Mouse (Mus musculus) urinary bladder, postnatal 10 days (tissue): ENCODE results near the gene Vmn1r138.
"Not testable (repeated sequence)": the region's sequence is repeated elsewhere in the genome, so short reads cannot be mapped to it uniquely, and the experiment has no call there.

Experiments used
- DNase-seq: peaks from one replicate; pipeline ENCODE4 v3.0.0; 2022; ENCODE audit warnings: low spot score

Vmn1r138 gene

GRCm38 (mm10) chr7:22028797-22029196, at the start of gene Vmn1r138:
Gene Vmn1r138, minus strand, starts transcription at chr7:22028897.
- not testable (repeated sequence) for DNase-seq

GRCm38 (mm10) chr7:22068757-22069156, 40.1 kb upstream of the Vmn1r138 start, which contains the start of gene Vmn1r139:
Gene Vmn1r139, plus strand, starts transcription at chr7:22069057.
- DNase-seq, result not testable (repeated sequence)

- not testable (repeated sequence) for DNase-seq
Observed at GRCm38 (mm10) chr7:22056205-22056604, 27.5 kb upstream of the Vmn1r138 start, which contains the start of gene Gm6176. Gene Gm6176, minus strand, starts transcription at chr7:22056305.

DNA sequence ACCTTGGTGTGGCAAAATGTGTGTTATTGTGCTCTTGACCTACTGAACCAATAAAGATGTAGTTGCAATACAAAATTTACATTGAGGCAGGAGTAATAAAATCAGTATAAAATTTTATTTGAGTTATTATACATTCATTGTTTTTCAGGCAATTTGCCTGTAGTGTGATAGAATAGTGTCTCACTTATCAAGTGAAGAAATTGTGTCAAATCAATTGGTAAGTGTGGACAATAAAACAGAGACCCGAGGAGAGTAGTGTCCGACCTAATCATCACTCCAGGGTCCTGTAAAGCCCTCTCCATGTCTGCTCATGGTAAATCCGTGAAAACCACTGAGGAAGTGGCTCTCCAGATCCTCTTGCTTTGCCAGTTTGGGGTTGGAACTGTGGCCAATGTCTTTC, 34.4 kb downstream of the Vmn1r138 start, which contains the start of gene Vmn1r137:
Gene Vmn1r137 (plus strand): TSS at position 301 of the 400 bp plus-strand sequence.
- DNase-seq, result not testable (repeated sequence)
